Mouse (Mus musculus): ENCODE measurements around the gene Omt2a.
A peak's percentile ranks its signal among the peaks of the same experiment; 100 is the strongest.
"Not testable (repeated sequence)": the region's sequence is repeated elsewhere in the genome, so short reads cannot be mapped to it uniquely, and the experiment has no call there.

DNA sequence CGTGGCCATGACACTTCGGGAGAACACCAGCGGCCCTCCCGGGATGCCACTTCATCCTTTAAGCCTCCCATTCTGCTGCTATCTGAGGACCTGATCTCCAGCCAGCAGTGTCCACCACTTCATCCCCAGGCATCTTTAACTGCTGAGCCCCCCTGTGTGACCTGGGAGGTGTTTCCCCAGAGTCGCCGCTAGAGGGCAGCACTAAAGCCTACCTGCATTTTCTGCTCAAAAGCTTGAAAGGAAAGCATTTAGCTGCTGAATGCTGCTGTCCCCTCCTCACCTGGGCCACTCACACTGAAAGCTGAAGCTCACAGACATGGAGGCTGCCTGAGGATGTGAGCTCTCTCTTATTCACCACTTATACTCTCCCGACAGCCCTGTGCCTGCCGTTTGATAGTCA, 25.7 kb upstream of the Omt2a start:
- TF ChIP-seq CTCF (IDR thresholded peaks at IDR 0.05; ENCODE audit: control insufficient read depth, insufficient read depth, insufficient replicate concordance, low read depth, low read length), result peak; percentile 81
- TF ChIP-seq POLR2A (IDR thresholded peaks at IDR 0.05; ENCODE audit: control insufficient read depth, low read depth, low read length), result not testable (repeated sequence)
